Mouse (Mus musculus) 3134 (cell line): Measurements from ENCODE around the gene Kcnj15.

Experiments used
- DNase-seq: peaks from one replicate; pipeline ENCODE4 v3.0.0-alpha.2; 2011; ENCODE audit warnings: low spot score; ENCODE audit not compliant: insufficient read length; ENCODE audit errors: extremely low read depth

Kcnj15 gene

GRCm38 (mm10) chr16:95289375-95289774 lies 32.0 kb downstream of the Kcnj15 start:
- no peak for DNase-seq

GRCm38 (mm10) chr16:95291450-95292101 lies 34.2 kb downstream of the Kcnj15 start:
- DNase-seq, result no peak

DNA sequence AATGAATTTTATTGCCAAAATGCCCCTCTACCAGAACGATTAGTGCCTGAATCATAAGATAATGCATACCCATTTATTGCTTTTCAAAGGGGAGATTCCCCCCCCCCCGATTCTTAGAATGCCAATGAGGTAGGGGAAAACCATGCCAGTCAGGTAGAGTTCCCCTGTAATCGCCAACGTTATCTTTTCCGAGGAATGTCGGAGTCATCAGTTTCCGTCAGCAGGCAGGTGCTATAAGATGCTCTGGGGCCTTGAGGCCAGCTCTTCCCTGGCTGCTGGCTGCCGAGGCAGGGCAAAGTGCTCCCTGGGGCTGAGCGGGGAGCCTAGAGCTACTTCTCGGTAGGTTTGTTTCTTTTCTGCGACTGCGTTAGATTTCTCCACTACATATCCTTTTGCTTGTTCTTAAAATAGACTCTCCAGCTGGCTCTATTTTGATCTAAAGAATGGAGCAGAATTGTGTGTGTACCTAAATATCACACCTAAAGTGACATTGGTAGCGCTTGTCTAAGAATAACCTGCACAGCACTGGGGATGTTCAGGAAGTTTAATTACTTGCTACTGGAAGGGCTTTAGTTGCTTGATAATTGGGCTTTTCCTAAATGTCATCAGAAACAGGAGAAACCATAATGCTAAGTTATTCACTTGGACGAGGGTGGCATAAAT lies 35.6 kb downstream of the Kcnj15 start:
- DNase-seq, result no peak

GRCm38 (mm10) chr16:95297651-95298050 lies 40.3 kb downstream of the Kcnj15 start:
- DNase-seq, result no peak

DNA sequence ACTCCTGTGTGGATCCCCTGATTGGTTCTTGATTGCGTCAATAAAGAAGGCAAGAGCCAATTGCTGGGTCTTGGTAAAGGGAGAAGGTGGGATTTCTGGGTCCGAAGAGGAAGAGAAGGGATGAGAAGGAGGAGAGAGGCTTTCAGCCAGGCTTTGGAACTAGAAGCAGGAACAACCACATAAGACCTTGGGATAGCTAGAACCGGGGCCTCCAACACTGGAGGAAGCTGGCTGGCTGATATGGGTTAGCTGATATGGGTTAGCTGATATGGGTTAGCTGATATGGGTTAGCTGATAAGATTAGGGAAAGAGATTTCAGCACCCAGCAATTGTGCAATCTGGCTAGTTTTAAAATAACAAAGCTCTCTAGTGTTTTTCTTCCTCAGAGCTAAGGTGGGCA lies 44.3 kb downstream of the Kcnj15 start:
- DNase-seq, result no peak

DNA sequence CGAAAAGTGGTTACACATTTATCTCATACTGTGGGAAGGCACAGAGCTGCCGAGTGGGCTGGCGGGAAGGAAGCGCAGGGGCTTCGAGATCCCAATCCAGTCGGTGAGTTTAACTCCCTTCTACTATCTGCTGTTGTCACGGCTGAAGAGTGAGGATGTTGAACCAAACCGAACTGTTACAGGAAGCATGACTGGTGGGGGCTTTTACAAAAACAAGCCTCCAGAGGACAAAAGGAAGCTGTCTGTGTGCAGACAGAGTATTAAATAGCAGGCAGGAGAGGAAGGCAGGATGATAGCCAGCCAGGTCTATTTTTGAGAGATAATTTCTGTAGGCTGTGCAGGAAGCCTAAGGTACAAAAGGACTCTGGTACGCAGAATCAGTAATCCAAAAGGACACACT lies 46.3 kb downstream of the Kcnj15 start:
- DNase-seq, result no peak

DNA sequence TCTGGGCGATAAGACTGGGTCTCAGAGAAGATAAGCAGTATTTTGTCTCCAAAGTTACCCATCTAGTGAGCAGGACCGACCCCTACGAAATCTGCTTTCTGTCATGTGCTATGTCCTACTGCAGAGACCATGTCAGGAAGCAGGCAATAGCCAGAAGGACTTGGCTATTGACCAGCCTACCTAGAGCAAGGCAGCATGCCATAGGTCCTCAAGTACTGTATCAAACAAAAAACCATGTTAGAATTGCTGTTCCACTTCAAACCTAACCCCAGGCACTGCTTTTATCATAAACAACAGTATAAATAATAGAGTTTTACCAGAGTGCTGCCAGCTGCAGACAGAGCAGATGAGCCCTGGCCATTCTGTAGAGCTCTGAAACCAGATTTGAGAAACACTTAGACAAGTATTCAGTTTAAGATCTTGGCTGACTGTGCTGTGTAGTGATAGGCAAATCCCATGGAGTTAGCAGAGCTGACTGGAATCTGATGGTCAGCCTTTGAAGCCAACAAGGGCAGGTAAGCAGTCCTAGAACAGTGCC lies 50.5 kb downstream of the Kcnj15 start:
- DNase-seq, result no peak

GRCm38 (mm10) chr16:95321945-95322625 lies 64.7 kb downstream of the Kcnj15 start:
- no peak for DNase-seq

DNA sequence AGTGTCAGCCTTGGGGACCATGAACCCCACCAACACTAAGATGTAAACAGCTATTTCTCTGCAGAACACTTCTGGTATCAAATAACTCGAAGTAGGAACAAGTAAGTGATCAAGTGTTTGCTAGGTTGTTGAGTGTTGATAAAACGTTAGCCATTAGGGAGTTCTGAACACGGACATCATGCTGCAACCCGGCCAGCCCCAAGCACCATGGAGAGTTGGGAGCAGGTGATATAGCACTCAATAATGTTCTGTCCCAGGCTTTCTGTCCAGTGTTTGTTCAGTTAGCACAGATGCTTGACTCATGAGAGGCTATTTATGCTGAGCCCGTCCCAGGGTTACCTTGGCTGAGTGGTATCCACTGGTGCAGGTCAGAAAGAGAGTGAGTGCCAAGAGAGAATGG lies 74.8 kb downstream of the Kcnj15 start:
- no peak for DNase-seq

DNA sequence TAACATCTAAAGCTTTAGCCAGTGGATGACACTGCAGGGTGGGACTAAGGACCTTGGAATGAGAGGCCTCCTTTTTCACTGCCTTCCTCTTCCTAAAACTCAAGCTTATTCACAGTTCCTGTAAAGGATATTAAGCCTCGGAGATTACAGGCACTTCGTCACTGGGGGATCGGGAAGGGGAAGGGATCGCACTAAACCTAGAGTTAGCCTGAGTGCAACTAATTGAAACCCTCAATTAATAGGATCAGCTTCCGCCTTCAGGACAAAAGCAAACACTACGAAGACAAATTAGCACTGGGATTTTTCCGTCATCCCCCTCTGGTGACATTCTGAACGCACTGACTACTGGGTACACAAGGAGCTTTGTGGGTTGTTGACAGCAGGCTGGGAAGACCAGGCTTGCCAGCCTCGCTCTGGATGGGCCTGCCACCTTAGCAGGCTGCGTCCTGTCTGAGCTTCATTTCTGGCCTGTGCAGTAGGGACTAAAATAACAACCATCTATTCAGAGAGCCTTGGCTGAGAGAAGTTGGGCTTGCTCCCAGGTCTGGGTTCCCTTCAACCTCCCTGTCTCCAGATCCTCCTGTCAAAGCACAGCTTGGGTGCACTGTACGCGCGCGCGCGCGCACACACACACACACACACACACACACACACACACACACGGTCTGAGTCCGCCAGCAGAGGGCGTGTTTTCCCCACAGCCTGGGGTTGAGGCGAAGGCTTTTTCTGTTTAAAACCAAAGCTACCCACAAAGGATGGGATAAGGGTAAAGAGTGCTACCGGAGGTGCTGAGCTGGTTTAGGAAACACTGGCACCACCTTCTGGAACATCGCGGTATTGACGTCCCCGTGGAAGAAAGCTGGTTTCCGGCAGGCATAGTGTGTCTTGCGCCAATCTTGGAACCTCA lies 83.8 kb downstream of the Kcnj15 start:
- no peak for DNase-seq

- no peak for DNase-seq
Measured at GRCm38 (mm10) chr16:95342030-95342429, 84.7 kb downstream of the Kcnj15 start.

GRCm38 (mm10) chr16:95344961-95345360 lies 87.6 kb downstream of the Kcnj15 start:
- DNase-seq, result no peak

DNA sequence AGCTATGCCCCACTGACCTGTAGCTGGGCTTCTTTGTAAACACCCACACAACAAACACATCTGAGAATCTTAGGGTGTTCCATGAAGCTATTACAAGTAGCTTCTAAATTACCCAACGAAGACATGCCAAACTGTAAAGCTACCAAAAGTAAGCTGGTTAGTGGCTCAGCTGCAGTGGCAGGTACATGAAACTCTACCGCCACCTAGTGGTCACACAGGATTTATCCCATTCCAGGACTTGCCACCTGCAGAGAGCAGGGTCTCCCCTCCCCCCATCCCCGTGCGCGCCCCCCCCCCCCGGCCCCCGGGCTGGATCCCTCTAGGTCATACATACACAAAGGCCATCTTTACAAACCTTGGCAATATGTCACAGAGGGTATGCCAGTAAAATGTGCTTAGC lies 88.5 kb downstream of the Kcnj15 start:
- no peak for DNase-seq

- no peak for DNase-seq
Measured at GRCm38 (mm10) chr16:95347202-95347601, 89.8 kb downstream of the Kcnj15 start.

- DNase-seq, result no peak
Measured at GRCm38 (mm10) chr16:95348555-95348954, 91.2 kb downstream of the Kcnj15 start.

DNA sequence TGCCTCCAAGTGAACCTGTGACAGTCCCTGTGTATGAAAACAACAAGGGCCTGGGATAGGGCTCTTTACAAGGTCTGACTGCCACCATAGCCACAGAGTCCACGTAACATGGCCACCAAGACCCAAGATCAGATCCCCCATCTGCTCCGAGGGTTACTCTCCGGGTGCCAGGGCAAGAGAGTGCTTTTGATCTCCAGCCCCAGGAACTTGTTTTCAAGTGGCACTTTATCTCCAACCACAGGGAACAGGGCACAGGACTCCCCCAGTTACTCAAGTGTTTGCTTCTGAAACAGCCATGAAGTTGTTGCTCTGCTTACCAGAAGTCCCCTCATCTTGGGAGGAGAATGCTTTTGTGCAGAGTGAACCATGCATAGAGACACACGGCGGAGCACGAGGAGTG lies 92.0 kb downstream of the Kcnj15 start:
- DNase-seq, result no peak

- no peak for DNase-seq
Measured at GRCm38 (mm10) chr16:95349745-95350144, 92.4 kb downstream of the Kcnj15 start.
